Mouse (Mus musculus): ENCODE measurements around the gene Atat1.
"Not testable (repeated sequence)": the region's sequence is repeated elsewhere in the genome, so short reads cannot be mapped to it uniquely, and the experiment has no call there.

GRCm38 (mm10) chr17:35952559-35952958 lies 42.7 kb upstream of the Atat1 start:
- not testable (repeated sequence) for TF ChIP-seq CTCF (IDR thresholded peaks at IDR 0.05; ENCODE audit: borderline replicate concordance, control insufficient read depth, extremely low read depth, insufficient read depth, low read length, poor library complexity); POLR2A (IDR thresholded peaks at IDR 0.05; ENCODE audit: control insufficient read depth, extremely low read depth, insufficient read depth, low read length, poor library complexity)

Measured in thymus, adult 2 months (tissue).